Mouse (Mus musculus): Measurements from ENCODE around the gene Espn. TPM values are rescaled to one million over a fixed set of nuclear protein-coding genes. Genes with fewer than 3 reads are reported as not detected.

Espn gene
- total and polyA plus RNA-seq, 3 experiments: 5.0 to 19.6 TPM; not detected in 1

- no peak for DNase-seq (ENCODE audit: low read depth, low spot score)
- Histone ChIP-seq H3K9ac (ENCODE audit: control insufficient read depth, low read depth, low read length, poor library complexity, severe bottlenecking) (no peak overlapping the region), H3K27ac (ENCODE audit: control insufficient read depth, low read depth, low read length) (no peak overlapping the region), H3K4me1 (ENCODE audit: control insufficient read depth in 1 of 2, insufficient read depth in 2 of 2, low read length in 2 of 2) (no peaks in the 10 kb centered on the region), H3K9me3 (replicated peaks; ENCODE audit: insufficient read depth, low read length) (no peaks in the 10 kb centered on the region), H3K36me3 (ENCODE audit: control insufficient read depth in 1 of 2, insufficient read depth in 2 of 2, low read length in 2 of 2) (no peaks in the 10 kb centered on the region), H3K27me3 (ENCODE audit: control insufficient read depth in 1 of 2, insufficient read depth in 2 of 2, low read length in 2 of 2) (no peaks in the 10 kb centered on the region), H3K4me3 (ENCODE audit: control insufficient read depth in 1 of 2, insufficient read depth in 1 of 2, low read depth in 2 of 2, low read length in 2 of 2) (no peak overlapping the region), H3K79me2 (ENCODE audit: control insufficient read depth, insufficient read depth, low read length, poor library complexity) (no peaks in the 10 kb centered on the region)
- TF ChIP-seq JUND (IDR thresholded peaks at IDR 0.05; ENCODE audit: low read depth, low read length) (no peak), RCOR1 (IDR thresholded peaks at IDR 0.05; ENCODE audit: low read depth, low read length) (no peak), SMC3 (IDR thresholded peaks at IDR 0.05; ENCODE audit: low read depth, low read length) (no peak), ZNF384 (IDR thresholded peaks at IDR 0.05; ENCODE audit: low read depth, low read length) (no peak)
Measured at GRCm38 (mm10) chr4:152072655-152073054, 79.5 kb downstream of the Espn start.

DNA sequence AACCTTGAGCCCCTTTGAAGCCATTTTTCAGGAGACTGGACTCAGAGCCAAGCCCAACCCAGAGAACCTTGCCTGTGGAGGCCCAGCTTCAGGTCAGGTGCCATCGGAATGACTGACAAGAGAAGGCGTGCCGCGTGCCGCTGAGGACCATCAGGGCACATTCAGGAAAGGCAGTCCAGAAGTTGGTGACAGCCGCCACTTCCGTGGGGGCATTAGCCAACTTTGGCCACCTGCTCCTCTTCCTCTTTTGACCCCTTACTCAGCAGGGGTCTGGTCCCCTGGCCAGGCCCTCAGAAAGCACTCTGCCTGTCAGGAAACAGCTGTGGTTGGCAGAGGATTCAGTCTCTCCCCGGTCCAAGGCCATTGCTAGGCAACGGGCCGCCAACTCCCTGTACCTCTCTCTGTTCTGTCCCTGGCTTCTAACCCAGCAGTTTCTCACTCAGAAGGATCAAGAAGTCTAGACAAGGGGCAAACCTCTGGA lies 80.0 kb downstream of the Espn start, which contains the start of gene Plekhg5:
Plekhg5 (plus strand) TSS at position 378 of the 481 bp plus-strand sequence.
- Histone ChIP-seq H3K9ac (ENCODE audit: control insufficient read depth, low read depth, low read length, poor library complexity, severe bottlenecking) (no peak within 1 kb of the TSS), H3K79me2 (ENCODE audit: control insufficient read depth, insufficient read depth, low read length, poor library complexity) (no peaks in the 10 kb centered on the region), H3K27me3 (ENCODE audit: control insufficient read depth in 1 of 2, insufficient read depth in 2 of 2, low read length in 2 of 2) (no peaks in the 10 kb centered on the region), H3K9me3 (replicated peaks; ENCODE audit: insufficient read depth, low read length) (no peaks in the 10 kb centered on the region), H3K4me1 (ENCODE audit: control insufficient read depth in 1 of 2, insufficient read depth in 2 of 2, low read length in 2 of 2) (no peaks in the 10 kb centered on the region), H3K27ac (ENCODE audit: control insufficient read depth, low read depth, low read length) (no peak within 1 kb of the TSS), H3K36me3 (ENCODE audit: control insufficient read depth in 1 of 2, insufficient read depth in 2 of 2, low read length in 2 of 2) (no peaks in the 10 kb centered on the region), H3K4me3 (ENCODE audit: control insufficient read depth in 1 of 2, insufficient read depth in 1 of 2, low read depth in 2 of 2, low read length in 2 of 2) (no peak within 1 kb of the TSS)
- no peak for DNase-seq (ENCODE audit: low read depth, low spot score)
- TF ChIP-seq ZMIZ1 (IDR thresholded peaks at IDR 0.05; ENCODE audit: low read depth, low read length) (no peak), POLR2A (IDR thresholded peaks at IDR 0.05; ENCODE audit: control insufficient read depth in 1 of 2, insufficient read depth in 1 of 2, low read depth in 1 of 2, low read length in 2 of 2, poor library complexity in 1 of 2) (no peak), USF1 (IDR thresholded peaks at IDR 0.05; ENCODE audit: low read depth, low read length) (no peak), MYB (IDR thresholded peaks at IDR 0.05; ENCODE audit: low read depth, low read length) (no peak), RCOR1 (IDR thresholded peaks at IDR 0.05; ENCODE audit: low read depth, low read length) (no peak), MAFK (IDR thresholded peaks at IDR 0.05; ENCODE audit: borderline replicate concordance, low read depth, low read length) (no peak), E2F4 (IDR thresholded peaks at IDR 0.05; ENCODE audit: borderline replicate concordance, low read depth, low read length) (no peak), TCF12 (IDR thresholded peaks at IDR 0.05; ENCODE audit: low read depth, low read length) (no peak), NELFE (IDR thresholded peaks at IDR 0.05; ENCODE audit: low read depth, low read length) (no peak), GABPA (IDR thresholded peaks at IDR 0.05; ENCODE audit: low read depth, low read length) (no peak), ZKSCAN1 (IDR thresholded peaks at IDR 0.05; ENCODE audit: low read depth, low read length) (no peak), MEF2A (IDR thresholded peaks at IDR 0.05; ENCODE audit: extremely low read depth, insufficient replicate concordance, low read depth, low read length, poor library complexity, severe bottlenecking) (no peak), GATA1 (IDR thresholded peaks at IDR 0.05; ENCODE audit: low read depth, low read length) (no peak), JUND (IDR thresholded peaks at IDR 0.05; ENCODE audit: low read depth, low read length) (no peak)

Measured in MEL (cell line).